8 mouse cellular contexts compared by ENCODE assay signal in genomic region chr10:126844689-126845088, GRCm38 (mm10). TPM values are rescaled to one million over a fixed set of nuclear protein-coding genes. Genes with fewer than 3 reads are reported as not detected.
DNase-seq lines count a peak whose midpoint lies in the region; ATAC-seq and TF ChIP-seq lines count a peak whose summit lies in the region.

No protein-coding gene starts in this region.

- TF ChIP-seq EP300 in liver, embryonic 14.5 days (IDR thresholded peaks at IDR 0.05; ENCODE audit: low read depth): no peak

- peak; percentile 27; the same call in 1 of the 2 replicates for TF ChIP-seq CTCF in bone marrow macrophage, adult 2 months (IDR thresholded peaks at IDR 0.05; ENCODE audit: low read depth, low read length)
- TF ChIP-seq CTCF in liver, embryonic 14.5 days (IDR thresholded peaks at IDR 0.05; ENCODE audit: low read depth): peak; percentile 57
- TF ChIP-seq CTCF in olfactory bulb, adult 2 months (IDR thresholded peaks at IDR 0.05; ENCODE audit: insufficient read depth, low read depth, low read length): 0 out of 2 replicates have a peak, but pooled peaks have one; percentile 22

- peak overlapping the region; percentile 27; the same call in 1 of the 2 replicates for H3K4me2 ChIP-seq in intestine, embryonic 14.5 days (ENCODE audit: low read length)
- H3K4me2 ChIP-seq in intestine, embryonic 15.5 days (replicated peaks): no peak overlapping the region
- no peak overlapping the region for H3K4me2 ChIP-seq in liver, embryonic 14.5 days (ENCODE audit: low read depth)

- ATAC-seq in intestine, embryonic 14.5 days (replicated peaks; ENCODE audit: low FRiP score, low TSS enrichment, low read depth): 0 out of 2 replicates have a peak, but pooled peaks have one; percentile 26
- ATAC-seq in intestine, embryonic 15.5 days: no peak
- no peak for ATAC-seq in liver, embryonic 14.5 days (ENCODE audit: insufficient read depth)

- no peak overlapping the region for H3K27ac ChIP-seq in intestine, embryonic 14.5 days (ENCODE audit: low read depth)
- H3K27ac ChIP-seq in intestine, embryonic 15.5 days: no peak overlapping the region
- H3K27ac ChIP-seq in bone marrow macrophage, adult 2 months (ENCODE audit: insufficient read depth, low read depth, low read length): no peak overlapping the region
- H3K27ac ChIP-seq in liver, embryonic 14.5 days: no peak overlapping the region
- H3K27ac ChIP-seq in olfactory bulb, adult 2 months (ENCODE audit: insufficient read depth, low read depth, low read length): peak overlapping the region; percentile 53; the same call in 1 of the 2 replicates

- H3K4me1 ChIP-seq in intestine, embryonic 14.5 days (replicated peaks; ENCODE audit: control insufficient read depth, insufficient read depth, low read length): 0 out of 2 replicates have a peak, but pooled peaks cover 6% of the 10 kb centered on the region
- H3K4me1 ChIP-seq in intestine, embryonic 15.5 days (replicated peaks): no peaks in the 10 kb centered on the region; the same call in 1 of the 2 replicates
- peaks cover 2% of the 10 kb centered on the region; the same call in 1 of the 2 replicates for H3K4me1 ChIP-seq in bone marrow macrophage, adult 2 months (ENCODE audit: control insufficient read depth, insufficient read depth, low read length)
- no peaks in the 10 kb centered on the region for H3K4me1 ChIP-seq in liver, embryonic 14.5 days (replicated peaks; ENCODE audit: control insufficient read depth in 2 of 2, insufficient read depth in 2 of 2, low read length in 1 of 2)
- peaks cover 5% of the 10 kb centered on the region; the same call in 1 of the 2 replicates for H3K4me1 ChIP-seq in olfactory bulb, adult 2 months (ENCODE audit: control insufficient read depth, insufficient read depth, low read length)

- H3K27me3 ChIP-seq in intestine, embryonic 14.5 days (replicated peaks; ENCODE audit: control insufficient read depth, insufficient read depth, low read length): no peaks in the 10 kb centered on the region
- no peaks in the 10 kb centered on the region for H3K27me3 ChIP-seq in intestine, embryonic 15.5 days (replicated peaks)
- no peaks in the 10 kb centered on the region for H3K27me3 ChIP-seq in liver, embryonic 14.5 days (ENCODE audit: control insufficient read depth, insufficient read depth, low read length)

- no peak overlapping the region for H3K9ac ChIP-seq in intestine, embryonic 14.5 days (ENCODE audit: low read length)
- H3K9ac ChIP-seq in intestine, embryonic 15.5 days: no peak overlapping the region
- H3K9ac ChIP-seq in liver, embryonic 14.5 days (replicated peaks): no peak overlapping the region

- TF ChIP-seq POLR2A in bone marrow macrophage, adult 2 months (IDR thresholded peaks at IDR 0.05; ENCODE audit: borderline replicate concordance, low read depth, low read length): no peak
- no peak for TF ChIP-seq POLR2A in olfactory bulb, adult 2 months (IDR thresholded peaks at IDR 0.05; ENCODE audit: insufficient read depth, low read depth, low read length)

- 32% methylated on average over 12 of the region's 12 CpGs for WGBS in intestine, embryonic 14.5 days
- 41% methylated on average over 12 of the region's 12 CpGs for WGBS in intestine, embryonic 15.5 days
- WGBS in liver, embryonic 14.5 days (ENCODE audit: insufficient replicate concordance): 40% methylated on average over 12 of the region's 12 CpGs
- WGBS in olfactory bulb, adult 2 months: 16% methylated on average over 12 of the region's 12 CpGs

- H3K36me3 ChIP-seq in intestine, embryonic 14.5 days (ENCODE audit: control insufficient read depth, insufficient read depth, low read length): no peaks in the 10 kb centered on the region
- H3K36me3 ChIP-seq in intestine, embryonic 15.5 days: no peaks in the 10 kb centered on the region
- no peaks in the 10 kb centered on the region for H3K36me3 ChIP-seq in liver, embryonic 14.5 days (replicated peaks; ENCODE audit: control insufficient read depth, insufficient read depth, low read depth)

- H3K9me3 ChIP-seq in intestine, embryonic 14.5 days (ENCODE audit: control insufficient read depth, low read length): 0 out of 2 replicates have a peak, but pooled peaks cover 4% of the 10 kb centered on the region
- no peaks in the 10 kb centered on the region for H3K9me3 ChIP-seq in intestine, embryonic 15.5 days
- H3K9me3 ChIP-seq in liver, embryonic 14.5 days (ENCODE audit: control insufficient read depth, low read length): no peaks in the 10 kb centered on the region

- DNase-seq in intestine, embryonic 14.5 days (ENCODE audit: low spot score): peak; percentile 58
- peak; percentile 58 to 66 for DNase-seq in frontal cortex, postnatal 10 days (ENCODE audit: low spot score in 2 of 2)
- DNase-seq in kidney, postnatal 4 days: peak; percentile 41 to 55
- no peak for DNase-seq in liver, embryonic 14.5 days (ENCODE audit: low read depth in 3 of 3, low spot score in 3 of 3)
- no peak for DNase-seq in spleen, postnatal 14 days (ENCODE audit: low spot score in 2 of 2)

- H3K4me3 ChIP-seq in intestine, embryonic 14.5 days (ENCODE audit: low read depth, low read length): no peak overlapping the region
- no peak overlapping the region for H3K4me3 ChIP-seq in intestine, embryonic 15.5 days (replicated peaks)
- no peak overlapping the region for H3K4me3 ChIP-seq in bone marrow macrophage, adult 2 months (ENCODE audit: insufficient read depth, low read length)
- H3K4me3 ChIP-seq in liver, embryonic 14.5 days (ENCODE audit: insufficient read depth in 1 of 2, low read depth in 2 of 2, low read length in 2 of 2): no peak overlapping the region
- H3K4me3 ChIP-seq in olfactory bulb, adult 2 months (ENCODE audit: insufficient read depth, low read depth, low read length): no peak overlapping the region

RNA-seq across cellular contexts. Expression of gene Atp23, which starts 56.5 kb away (rescaled TPM):
- 21.8 and 22.9 TPM in 2 replicates for polyA plus RNA-seq in intestine, embryonic 14.5 days (2014; fragmentation: Nextera tagmentation; extraction: Ambion mirVana)
- polyA plus RNA-seq in intestine, embryonic 15.5 days (2015; fragmentation: Nextera tagmentation; extraction: Ambion mirVana): 17.0 and 17.2 TPM in 2 replicates
- polyA plus RNA-seq in bone marrow macrophage, adult 2 months (2012; ENCODE audit: insufficient read depth, insufficient read length, missing spikeins): 3.7 and 5.0 TPM in 2 replicates
- 3.7 and 4.1 TPM in 2 replicates for polyA plus RNA-seq in liver, embryonic 14.5 days (2012; rRNA removed)
- polyA plus RNA-seq in liver, embryonic 14.5 days (2014; fragmentation: Nextera tagmentation; extraction: Ambion mirVana): 7.6 and 7.9 TPM in 2 replicates
- not detected in 2 replicates for polyA plus RNA-seq in olfactory bulb, adult 2 months (2012; ENCODE audit: insufficient read depth, insufficient read length, low replicate concordance, missing spikeins)

Comparison
In these comparisons a context has a peak if more than half of its experiments do, and no peak if none do; other contexts are left out.
1. DNase-seq: peak in intestine, embryonic 14.5 days (single experiment), frontal cortex, postnatal 10 days (2 of 2) and kidney, postnatal 4 days (2 of 2); none in liver, embryonic 14.5 days (0 of 3) and spleen, postnatal 14 days (0 of 2).
2. Peak in every context shown above with its lines, with median percentiles within 50 percentile points of each other: CTCF ChIP-seq.